Mouse (Mus musculus): ENCODE measurements around the gene Bach1.

Bach1 gene

GRCm38 (mm10) chr16:87745192-87745945, 46.6 kb downstream of the Bach1 start:
- DNase-seq, result peak; percentile 41

DNA sequence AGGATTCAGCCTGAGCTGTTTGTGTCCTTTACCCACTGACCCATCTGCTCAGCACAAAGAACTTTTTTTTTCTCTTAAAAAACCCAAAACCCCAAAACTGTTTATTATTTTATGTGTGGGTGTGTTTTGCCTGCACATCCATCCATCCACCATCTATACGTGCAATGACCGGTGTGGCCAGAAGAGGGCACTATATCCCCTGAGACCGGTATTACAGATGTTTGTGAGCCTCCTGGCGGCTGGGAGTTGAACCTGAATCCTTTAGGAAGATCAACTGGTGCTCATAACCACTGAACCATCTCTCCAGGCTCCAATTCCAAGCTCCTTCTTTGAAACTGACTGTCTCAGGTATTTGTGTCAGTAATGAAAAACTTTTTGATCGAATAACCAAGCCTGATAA, 48.0 kb downstream of the Bach1 start:
- DNase-seq, result peak; percentile 75

GRCm38 (mm10) chr16:87751243-87751642, 52.5 kb downstream of the Bach1 start:
- DNase-seq, result no peak

GRCm38 (mm10) chr16:87752482-87752881, 53.7 kb downstream of the Bach1 start:
- DNase-seq, result no peak

DNA sequence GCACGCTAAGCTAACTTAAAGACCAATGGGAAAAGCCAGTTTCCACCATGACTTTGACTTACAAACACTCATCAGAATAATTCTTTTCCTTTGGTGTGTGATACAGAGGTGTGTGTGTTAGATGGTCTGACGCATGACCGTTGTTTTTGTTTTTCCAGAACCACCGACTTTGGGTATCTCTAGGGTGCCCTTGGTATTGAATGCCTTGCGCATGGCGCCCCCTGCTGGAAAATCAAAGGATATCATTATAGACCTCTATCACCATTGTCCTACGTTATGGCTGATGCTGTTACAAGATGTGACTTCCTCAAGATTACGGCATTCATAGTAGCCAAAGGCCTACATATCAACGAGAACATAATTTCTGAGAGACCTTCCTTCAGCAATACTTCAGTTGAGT, 56.1 kb downstream of the Bach1 start:
- DNase-seq, result peak; percentile 56

- DNase-seq, result no peak
Observed at GRCm38 (mm10) chr16:87755915-87756314, 57.2 kb downstream of the Bach1 start.

GRCm38 (mm10) chr16:87758016-87758415, 59.3 kb downstream of the Bach1 start:
- no peak for DNase-seq

DNA sequence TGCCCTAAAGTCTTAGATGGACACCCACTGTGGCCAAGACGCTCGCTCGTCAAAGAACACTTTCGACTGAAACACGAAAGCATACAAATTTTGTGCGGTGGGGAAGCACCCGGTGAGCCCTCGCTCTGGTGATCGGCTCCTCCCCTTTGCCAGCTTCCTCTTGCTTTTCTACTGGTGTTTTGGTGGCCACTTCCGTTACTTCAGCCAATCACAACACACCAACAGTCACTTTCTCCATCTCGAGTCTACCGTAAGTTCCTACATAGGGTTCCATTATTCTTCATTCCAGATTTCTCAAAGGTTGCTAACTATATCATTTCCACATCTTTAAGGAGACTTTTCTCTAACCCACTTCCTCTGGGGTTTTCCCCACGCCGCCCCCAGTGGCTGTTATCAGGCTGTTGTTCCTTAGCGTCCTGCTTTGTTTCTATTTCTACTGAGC, 65.9 kb downstream of the Bach1 start:
- DNase-seq, result no peak

DNA sequence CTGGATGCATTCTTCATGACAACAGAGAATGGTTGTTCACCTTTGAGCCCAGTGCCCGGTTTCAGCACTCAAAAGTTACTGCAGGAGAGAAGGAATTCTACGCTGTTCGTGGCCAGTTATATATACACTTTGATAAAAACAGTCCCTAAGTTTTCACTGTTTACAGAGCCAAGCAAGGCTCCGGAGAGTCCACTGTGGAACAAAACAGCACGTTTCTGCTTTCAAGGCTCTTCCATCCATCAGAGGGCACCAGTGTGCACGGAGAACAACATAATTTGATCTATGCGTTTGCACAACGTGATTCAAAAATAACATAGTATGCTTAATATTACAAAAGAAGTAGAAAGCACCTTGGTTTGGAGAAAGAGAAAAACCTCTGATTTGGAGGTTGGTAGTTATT, 67.2 kb downstream of the Bach1 start:
- no peak for DNase-seq

- DNase-seq, result no peak
Observed at GRCm38 (mm10) chr16:87770576-87770975, 71.8 kb downstream of the Bach1 start.

- no peak for DNase-seq
Observed at GRCm38 (mm10) chr16:87771926-87772325, 73.2 kb downstream of the Bach1 start.

- no peak for DNase-seq
Observed at GRCm38 (mm10) chr16:87774398-87774797, 75.7 kb downstream of the Bach1 start.

DNA sequence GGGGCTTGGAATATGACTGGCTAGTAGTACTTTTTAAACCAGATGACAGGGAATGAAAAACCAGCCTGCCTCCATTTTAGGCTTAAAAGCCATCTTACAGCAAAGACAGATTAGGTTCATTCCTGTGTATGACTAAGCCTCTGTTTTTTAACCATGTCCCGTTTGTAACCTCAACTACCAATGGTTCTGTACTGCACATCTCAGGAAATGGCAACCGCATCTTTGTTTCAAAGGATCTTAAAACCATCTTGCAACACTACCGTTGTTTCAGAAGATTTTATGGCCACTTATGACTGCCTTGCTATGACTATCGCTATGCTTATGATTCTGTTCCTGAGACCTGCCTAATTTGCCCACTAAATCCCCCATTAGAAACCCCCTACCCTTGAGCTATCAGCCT, 78.6 kb downstream of the Bach1 start:
- no peak for DNase-seq

DNA sequence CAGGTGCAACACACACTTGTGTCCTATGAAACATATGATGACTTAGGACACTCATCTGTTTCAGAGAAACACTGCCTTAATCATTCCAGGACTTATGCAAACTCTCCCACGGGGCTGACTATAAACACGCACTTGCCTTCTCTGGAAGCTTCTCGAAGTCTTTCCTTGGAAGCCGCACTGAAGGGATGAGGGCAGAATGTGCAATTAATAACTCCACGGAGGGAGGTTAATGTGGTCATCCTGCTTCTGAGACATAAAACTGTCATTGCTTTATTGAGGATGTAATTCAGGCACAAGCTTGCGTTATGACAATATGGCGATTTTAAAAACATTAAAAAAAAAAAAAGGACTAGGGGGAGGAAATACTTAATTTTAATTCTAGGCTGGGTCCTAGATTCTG, 82.9 kb downstream of the Bach1 start:
- no peak for DNase-seq

Data from retina, postnatal 1 day (tissue).